Mouse (Mus musculus): ENCODE measurements around the gene Smad3. TPM values are rescaled to one million over a fixed set of nuclear protein-coding genes. Genes with fewer than 3 reads are reported as not detected.

The Smad3 gene
- polyA plus RNA-seq, 1 experiment from 2014 or later = 15.2 TPM

DNA sequence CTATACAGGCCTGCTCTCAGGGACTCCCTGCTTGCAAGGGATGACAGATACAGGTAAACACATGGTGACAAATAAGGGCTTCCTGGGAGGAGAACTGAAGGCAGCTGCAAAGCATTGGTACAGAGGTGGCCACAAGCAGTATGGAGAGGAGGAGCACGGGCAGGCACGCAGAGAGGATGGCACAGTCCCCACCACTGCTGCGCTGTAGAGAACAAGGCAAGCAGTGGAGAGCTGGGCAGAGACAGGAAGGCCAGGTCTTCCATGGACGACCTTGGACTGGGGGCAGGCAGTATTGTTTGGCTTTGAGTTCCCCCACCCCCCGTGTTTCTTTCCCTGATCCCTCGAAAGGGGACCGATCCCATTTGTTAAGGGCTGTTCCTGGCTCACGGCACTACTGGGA, 112.7 kb downstream of the Smad3 start:
- no peak overlapping the region for H3K4me3 ChIP-seq (ENCODE audit: low read depth, low read length)
- no peaks in the 10 kb centered on the region for H3K9me3 ChIP-seq (ENCODE audit: control insufficient read depth, low read length)
- peaks cover 10% of the 10 kb centered on the region for H3K36me3 ChIP-seq (ENCODE audit: control insufficient read depth, insufficient read depth, low read length)
- no peak overlapping the region for H3K4me2 ChIP-seq (ENCODE audit: low read depth)
- H3K27me3 ChIP-seq (ENCODE audit: control insufficient read depth, insufficient read depth, low read length) = no peaks in the 10 kb centered on the region
- H3K9ac ChIP-seq (ENCODE audit: low read length) = no peak overlapping the region
- DNase-seq (ENCODE audit: low spot score) = no peak
- WGBS = 85% methylated on average over 8 of the region's 8 CpGs
- no peaks in the 10 kb centered on the region for H3K4me1 ChIP-seq (ENCODE audit: control insufficient read depth, insufficient read depth, low read length)
- no peak overlapping the region for H3K27ac ChIP-seq (ENCODE audit: low read depth, low read length)
- ATAC-seq (ENCODE audit: insufficient read depth, low FRiP score, low TSS enrichment) = no peak

DNA sequence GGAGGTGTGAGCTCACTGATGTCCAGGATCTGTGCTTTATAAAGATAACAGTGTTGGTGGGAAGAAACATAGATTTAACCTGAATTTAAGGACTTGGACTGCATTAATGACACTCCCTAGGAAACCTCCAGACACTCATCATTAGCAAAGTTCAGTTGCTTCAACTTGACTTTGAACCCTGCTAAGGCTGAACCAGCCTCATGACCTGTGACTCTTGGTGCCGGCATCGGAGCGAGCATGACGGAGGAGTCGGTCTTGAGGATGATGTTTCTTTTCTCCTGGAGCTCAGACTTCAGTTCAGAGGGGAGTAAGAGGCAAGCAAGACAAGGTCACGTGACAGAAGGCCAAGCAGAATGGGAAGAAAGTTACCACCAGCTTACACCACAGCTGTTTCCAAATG, 113.8 kb downstream of the Smad3 start:
- no peaks in the 10 kb centered on the region for H3K27me3 ChIP-seq (ENCODE audit: control insufficient read depth, insufficient read depth, low read length)
- peaks cover 7% of the 10 kb centered on the region for H3K36me3 ChIP-seq (ENCODE audit: control insufficient read depth, insufficient read depth, low read length)
- no peak overlapping the region for H3K4me2 ChIP-seq (ENCODE audit: low read depth)
- 93% methylated on average over 6 of the region's 6 CpGs for WGBS
- H3K9me3 ChIP-seq (ENCODE audit: control insufficient read depth, low read length) = no peaks in the 10 kb centered on the region
- no peak for DNase-seq (ENCODE audit: low spot score)
- H3K27ac ChIP-seq (ENCODE audit: low read depth, low read length) = no peak overlapping the region
- H3K9ac ChIP-seq (ENCODE audit: low read length) = no peak overlapping the region
- no peak for ATAC-seq (ENCODE audit: insufficient read depth, low FRiP score, low TSS enrichment)
- no peaks in the 10 kb centered on the region for H3K4me1 ChIP-seq (ENCODE audit: control insufficient read depth, insufficient read depth, low read length)
- H3K4me3 ChIP-seq (ENCODE audit: low read depth, low read length) = no peak overlapping the region

DNA sequence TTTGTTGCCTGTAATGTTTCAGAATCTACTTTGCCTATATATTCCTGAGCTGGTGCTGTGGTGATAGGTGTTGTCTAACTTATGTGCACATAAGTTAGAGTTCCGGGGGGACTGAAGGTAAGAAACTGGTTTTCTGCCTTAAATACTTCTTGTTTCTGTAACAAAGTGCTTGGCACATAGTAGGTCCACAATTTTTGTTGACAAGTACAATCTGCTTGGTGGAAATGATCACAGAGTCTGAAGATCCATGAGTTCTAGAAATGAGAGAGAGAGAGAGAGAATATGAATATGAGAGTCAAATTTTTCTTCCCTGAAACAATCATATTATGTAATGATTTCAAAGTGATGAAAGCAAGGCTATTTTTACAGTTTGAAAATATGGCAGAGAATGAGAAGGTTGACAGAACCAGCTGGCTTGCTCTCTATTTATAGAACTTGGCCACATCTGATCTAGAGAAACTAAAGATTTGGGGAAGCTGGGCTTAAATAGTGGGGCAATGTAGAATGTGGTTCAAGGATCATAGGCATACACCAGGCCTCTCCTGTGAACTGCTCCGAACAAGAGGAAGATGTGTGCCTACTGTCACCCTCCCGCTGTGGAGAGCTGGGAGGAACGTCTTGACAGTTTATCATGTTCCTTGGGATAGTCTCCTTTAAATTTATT, 115.7 kb downstream of the Smad3 start:
- peaks cover 2% of the 10 kb centered on the region; the same call in 1 of the 2 replicates for H3K36me3 ChIP-seq (ENCODE audit: control insufficient read depth, insufficient read depth, low read length)
- H3K4me3 ChIP-seq (ENCODE audit: low read depth, low read length) = no peak overlapping the region
- no peaks in the 10 kb centered on the region for H3K4me1 ChIP-seq (ENCODE audit: control insufficient read depth, insufficient read depth, low read length)
- H3K9me3 ChIP-seq (ENCODE audit: control insufficient read depth, low read length) = no peaks in the 10 kb centered on the region
- no peak overlapping the region for H3K9ac ChIP-seq (ENCODE audit: low read length)
- DNase-seq (ENCODE audit: low spot score) (no peak), ATAC-seq (ENCODE audit: insufficient read depth, low FRiP score, low TSS enrichment) (no peak)
- no peak overlapping the region for H3K4me2 ChIP-seq (ENCODE audit: low read depth)
- WGBS = 93% methylated on average over 4 of the region's 4 CpGs
- H3K27ac ChIP-seq (ENCODE audit: low read depth, low read length) = no peak overlapping the region
- no peaks in the 10 kb centered on the region for H3K27me3 ChIP-seq (ENCODE audit: control insufficient read depth, insufficient read depth, low read length)

DNA sequence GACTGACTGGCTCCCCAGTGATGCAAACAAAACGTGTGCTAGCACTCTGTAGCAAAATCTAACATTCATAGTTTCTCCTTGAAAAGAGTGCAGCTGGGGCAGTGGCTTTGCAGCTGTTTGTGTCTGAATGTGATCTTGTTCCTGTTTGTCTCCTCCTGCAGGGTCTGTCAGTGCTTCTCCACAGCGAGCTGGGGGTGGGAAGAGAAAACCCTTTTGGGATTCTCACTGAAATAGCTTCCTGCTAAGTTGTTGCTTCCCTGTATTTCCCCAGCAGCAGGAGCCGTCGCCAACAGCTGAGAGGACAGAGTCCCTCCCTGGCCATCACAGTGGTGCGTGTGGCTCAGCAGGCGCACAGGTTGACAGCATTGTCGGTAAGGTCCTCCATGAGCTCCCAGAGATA, 121.7 kb downstream of the Smad3 start:
- DNase-seq (ENCODE audit: low spot score) (no peak), ATAC-seq (ENCODE audit: insufficient read depth, low FRiP score, low TSS enrichment) (no peak)
- Histone ChIP-seq H3K4me1 (ENCODE audit: control insufficient read depth, insufficient read depth, low read length) (no peaks in the 10 kb centered on the region), H3K27me3 (ENCODE audit: control insufficient read depth, insufficient read depth, low read length) (no peaks in the 10 kb centered on the region), H3K36me3 (ENCODE audit: control insufficient read depth, insufficient read depth, low read length) (peaks cover 2% of the 10 kb centered on the region; the same call in 1 of the 2 replicates), H3K4me3 (ENCODE audit: low read depth, low read length) (no peak overlapping the region), H3K4me2 (ENCODE audit: low read depth) (no peak overlapping the region), H3K9me3 (ENCODE audit: control insufficient read depth, low read length) (no peaks in the 10 kb centered on the region), H3K27ac (ENCODE audit: low read depth, low read length) (no peak overlapping the region), H3K9ac (ENCODE audit: low read length) (no peak overlapping the region)
- WGBS = 74% methylated on average over 7 of the region's 7 CpGs

DNA sequence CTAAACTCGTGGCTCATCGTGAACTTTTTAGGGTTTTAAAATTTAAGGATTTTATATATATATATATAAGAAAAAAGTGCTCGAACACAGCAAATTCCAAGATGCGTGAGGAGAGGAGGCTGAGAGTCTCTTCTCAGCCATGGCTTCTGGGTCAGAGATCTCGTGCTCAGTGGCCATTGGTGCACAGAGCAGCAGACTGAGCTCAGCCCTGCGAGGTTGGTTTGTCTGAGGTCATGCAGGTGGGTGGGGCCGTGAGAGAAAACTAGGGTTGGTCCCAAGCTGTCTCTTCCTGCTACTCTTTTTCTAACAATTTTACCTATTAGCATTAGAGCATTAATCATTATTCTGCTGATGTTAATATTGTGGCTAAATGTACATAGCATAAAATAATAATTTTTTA, 124.5 kb downstream of the Smad3 start:
- H3K27ac ChIP-seq (ENCODE audit: low read depth, low read length) = no peak overlapping the region
- no peaks in the 10 kb centered on the region for H3K4me1 ChIP-seq (ENCODE audit: control insufficient read depth, insufficient read depth, low read length)
- 80% methylated on average over 7 of the region's 7 CpGs for WGBS
- no peak for ATAC-seq (ENCODE audit: insufficient read depth, low FRiP score, low TSS enrichment)
- H3K36me3 ChIP-seq (ENCODE audit: control insufficient read depth, insufficient read depth, low read length) = peaks cover 2% of the 10 kb centered on the region; the same call in 1 of the 2 replicates
- no peak for DNase-seq (ENCODE audit: low spot score)
- no peak overlapping the region for H3K4me3 ChIP-seq (ENCODE audit: low read depth, low read length)
- H3K9ac ChIP-seq (ENCODE audit: low read length) = no peak overlapping the region
- no peaks in the 10 kb centered on the region for H3K9me3 ChIP-seq (ENCODE audit: control insufficient read depth, low read length)
- H3K27me3 ChIP-seq (ENCODE audit: control insufficient read depth, insufficient read depth, low read length) = no peaks in the 10 kb centered on the region
- no peak overlapping the region for H3K4me2 ChIP-seq (ENCODE audit: low read depth)

DNA sequence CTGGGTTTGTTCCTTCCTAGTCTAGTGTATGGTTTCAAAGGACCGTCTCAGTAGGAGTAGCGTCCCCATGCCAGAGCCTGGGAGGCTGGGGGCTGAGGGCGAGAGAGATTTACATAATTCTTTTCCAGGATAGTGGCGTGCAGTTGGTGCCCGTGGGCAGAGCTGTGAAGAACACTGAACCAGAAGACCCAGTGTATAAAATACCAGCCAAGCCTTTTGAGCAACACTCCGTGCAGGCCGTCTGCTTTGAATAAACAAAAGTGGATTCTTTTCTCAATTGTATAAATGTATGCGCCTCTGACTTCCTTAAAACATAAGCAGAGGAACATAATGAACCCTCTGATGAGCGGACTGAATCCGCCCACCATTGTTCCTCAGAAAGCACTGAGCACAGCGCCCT, 124.9 kb downstream of the Smad3 start:
- H3K4me2 ChIP-seq (ENCODE audit: low read depth) = no peak overlapping the region
- H3K4me3 ChIP-seq (ENCODE audit: low read depth, low read length) = no peak overlapping the region
- H3K9me3 ChIP-seq (ENCODE audit: control insufficient read depth, low read length) = no peaks in the 10 kb centered on the region
- WGBS = 68% methylated on average over 11 of the region's 11 CpGs
- peaks cover 2% of the 10 kb centered on the region; the same call in 1 of the 2 replicates for H3K36me3 ChIP-seq (ENCODE audit: control insufficient read depth, insufficient read depth, low read length)
- H3K9ac ChIP-seq (ENCODE audit: low read length) = no peak overlapping the region
- no peaks in the 10 kb centered on the region for H3K27me3 ChIP-seq (ENCODE audit: control insufficient read depth, insufficient read depth, low read length)
- ATAC-seq (ENCODE audit: insufficient read depth, low FRiP score, low TSS enrichment) (no peak), DNase-seq (ENCODE audit: low spot score) (no peak)
- H3K4me1 ChIP-seq (ENCODE audit: control insufficient read depth, insufficient read depth, low read length) = no peaks in the 10 kb centered on the region
- no peak overlapping the region for H3K27ac ChIP-seq (ENCODE audit: low read depth, low read length)

DNA sequence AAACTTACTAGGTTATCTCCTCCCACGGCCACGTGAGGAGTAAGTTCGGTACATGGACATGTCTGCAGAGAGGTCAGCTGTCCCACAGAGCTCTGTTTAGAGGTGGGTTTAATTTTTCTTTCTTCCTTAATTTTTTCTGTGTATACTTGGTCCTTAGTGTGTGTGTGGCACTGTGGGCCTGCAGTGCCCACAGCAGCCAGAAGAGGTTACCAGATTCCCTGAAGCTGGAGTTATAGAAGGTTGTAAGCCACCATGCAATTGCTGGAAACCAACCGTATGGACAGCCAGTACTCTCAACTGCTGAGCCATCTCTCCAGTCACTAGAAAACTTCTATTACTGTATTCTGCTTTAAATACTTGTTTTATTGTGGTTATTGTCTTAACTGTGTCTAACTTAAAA, 125.7 kb downstream of the Smad3 start:
- H3K9me3 ChIP-seq (ENCODE audit: control insufficient read depth, low read length) = no peaks in the 10 kb centered on the region
- ATAC-seq (ENCODE audit: insufficient read depth, low FRiP score, low TSS enrichment) = no peak
- whole genome bisulfite sequencing = 80% methylated on average over 4 of the region's 4 CpGs
- H3K4me3 ChIP-seq (ENCODE audit: low read depth, low read length) = no peak overlapping the region
- no peak for DNase-seq (ENCODE audit: low spot score)
- no peak overlapping the region for H3K4me2 ChIP-seq (ENCODE audit: low read depth)
- no peak overlapping the region for H3K27ac ChIP-seq (ENCODE audit: low read depth, low read length)
- H3K27me3 ChIP-seq (ENCODE audit: control insufficient read depth, insufficient read depth, low read length) = no peaks in the 10 kb centered on the region
- H3K36me3 ChIP-seq (ENCODE audit: control insufficient read depth, insufficient read depth, low read length) = no peaks in the 10 kb centered on the region; the same call in 1 of the 2 replicates
- H3K4me1 ChIP-seq (ENCODE audit: control insufficient read depth, insufficient read depth, low read length) = no peaks in the 10 kb centered on the region
- no peak overlapping the region for H3K9ac ChIP-seq (ENCODE audit: low read length)

DNA sequence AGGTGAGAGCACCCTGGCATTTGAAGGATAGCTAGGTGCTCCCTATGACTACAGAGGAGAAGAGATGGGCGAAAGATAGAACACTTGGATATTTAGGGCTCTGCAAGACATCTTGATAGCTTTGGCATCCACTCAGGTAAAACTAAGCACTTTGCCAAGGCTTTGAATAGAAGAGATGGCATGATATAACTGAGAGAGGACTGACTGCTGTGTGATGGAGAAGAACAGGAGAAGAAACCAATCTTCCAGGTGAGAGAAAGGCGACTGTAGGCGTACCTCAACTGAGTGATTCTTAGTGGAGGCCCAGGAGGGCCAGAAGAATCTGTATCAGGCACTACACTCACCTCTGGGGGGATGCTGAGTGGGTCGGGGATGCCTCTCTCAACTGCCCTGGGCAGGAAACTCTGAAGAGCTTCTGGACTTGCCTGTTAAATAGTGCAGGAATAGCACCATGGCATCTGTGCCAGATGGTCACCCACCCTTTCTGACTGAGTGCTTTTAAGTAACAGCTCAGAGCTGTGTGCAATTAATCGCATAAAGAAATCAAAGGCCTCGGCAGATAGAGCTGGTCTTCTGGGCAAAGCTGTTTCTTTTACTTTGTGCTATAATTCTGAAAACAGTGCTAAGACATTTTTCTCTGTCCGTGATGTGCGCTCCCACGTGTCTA, 132.6 kb downstream of the Smad3 start:
- H3K4me1 ChIP-seq (ENCODE audit: control insufficient read depth, insufficient read depth, low read length) = 0 out of 2 replicates have a peak, but pooled peaks cover 3% of the 10 kb centered on the region
- H3K27ac ChIP-seq (ENCODE audit: low read depth, low read length) = no peak overlapping the region
- 88% methylated on average over 9 of the region's 9 CpGs for WGBS
- DNase-seq (ENCODE audit: low spot score) (no peak), ATAC-seq (ENCODE audit: insufficient read depth, low FRiP score, low TSS enrichment) (no peak)
- H3K9ac ChIP-seq (ENCODE audit: low read length) = no peak overlapping the region
- no peak overlapping the region for H3K4me2 ChIP-seq (ENCODE audit: low read depth)
- no peaks in the 10 kb centered on the region for H3K9me3 ChIP-seq (ENCODE audit: control insufficient read depth, low read length)
- no peaks in the 10 kb centered on the region for H3K27me3 ChIP-seq (ENCODE audit: control insufficient read depth, insufficient read depth, low read length)
- peaks cover 2% of the 10 kb centered on the region for H3K36me3 ChIP-seq (ENCODE audit: control insufficient read depth, insufficient read depth, low read length)
- H3K4me3 ChIP-seq (ENCODE audit: low read depth, low read length) = no peak overlapping the region

Data from neural tube, embryonic 11.5 days (tissue).